Mouse (Mus musculus): Measurements from ENCODE around the gene Hsd3b7.

- TF ChIP-seq CTCF (IDR thresholded peaks at IDR 0.05) = peak; percentile 40; the same call in 1 of the 2 replicates
- TF ChIP-seq EP300 (IDR thresholded peaks at IDR 0.05) = no peak
Measured at GRCm38 (mm10) chr7:127823236-127824171, 23.1 kb downstream of the Hsd3b7 start.
